Mouse (Mus musculus): ENCODE measurements around the gene Auts2. TPM values are rescaled to one million over a fixed set of nuclear protein-coding genes. Genes with fewer than 3 reads are reported as not detected.

Auts2 gene
- polyA plus RNA-seq, 1 experiment from 2014 or later: 97.2 TPM

DNA sequence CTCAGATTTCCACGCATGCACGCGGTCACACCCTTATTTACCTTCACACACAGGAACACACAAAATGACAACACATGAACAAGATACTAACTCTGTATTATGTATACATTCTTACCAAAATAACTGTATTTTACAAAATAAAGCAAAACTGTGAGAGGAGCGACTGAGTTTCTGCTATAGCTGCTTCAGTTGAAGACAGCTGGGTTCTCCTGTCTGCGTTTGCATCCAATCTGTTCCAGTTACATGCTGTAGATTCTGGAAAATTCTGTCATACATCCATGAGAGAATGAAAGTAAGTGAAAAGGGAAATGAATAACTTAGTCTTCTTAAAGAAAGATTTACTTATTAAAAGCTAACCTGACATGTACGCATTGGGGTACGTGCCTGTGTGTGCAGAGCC, 844.2 kb downstream of the Auts2 start:
- 82% methylated on average over 7 of the region's 7 CpGs for WGBS
- Histone ChIP-seq H3K27ac (ENCODE audit: low read length) (no peak overlapping the region), H3K36me3 (ENCODE audit: control insufficient read depth, insufficient read depth) (no peaks in the 10 kb centered on the region), H3K4me3 (replicated peaks; ENCODE audit: low read length) (no peak overlapping the region), H3K9me3 (ENCODE audit: control insufficient read depth, low read length) (0 out of 2 replicates have a peak, but pooled peaks cover 3% of the 10 kb centered on the region), H3K4me1 (replicated peaks; ENCODE audit: control insufficient read depth, insufficient read depth, low read length) (peaks cover 23% of the 10 kb centered on the region), H3K9ac (replicated peaks; ENCODE audit: low read depth, low read length) (no peak overlapping the region), H3K27me3 (replicated peaks; ENCODE audit: control insufficient read depth, insufficient read depth, low read length) (no peaks in the 10 kb centered on the region), H3K4me2 (ENCODE audit: low read length) (no peak overlapping the region)
- ATAC-seq: no peak

DNA sequence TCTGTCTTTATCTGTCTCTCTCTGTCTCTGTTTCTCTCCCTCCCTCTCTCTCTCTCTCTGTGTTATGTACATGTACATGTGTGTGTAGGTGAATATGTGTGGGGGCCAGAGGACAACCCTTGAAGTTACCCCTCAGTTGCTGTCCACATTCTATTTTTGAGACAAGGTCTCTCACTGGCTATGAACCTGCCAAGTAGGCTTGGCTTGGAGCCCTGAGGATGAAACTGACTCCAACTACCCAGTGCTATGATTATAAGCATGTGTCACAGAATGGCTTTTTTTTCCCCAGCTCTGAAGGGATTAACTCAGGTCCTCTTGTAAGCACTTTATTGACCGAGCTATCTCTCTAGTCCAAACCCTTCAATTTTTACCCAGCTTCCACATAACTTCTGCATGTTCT, 852.4 kb downstream of the Auts2 start:
- ATAC-seq: no peak
- Histone ChIP-seq H3K36me3 (ENCODE audit: control insufficient read depth, insufficient read depth) (no peaks in the 10 kb centered on the region), H3K9me3 (ENCODE audit: control insufficient read depth, low read length) (0 out of 2 replicates have a peak, but pooled peaks cover 3% of the 10 kb centered on the region), H3K27me3 (replicated peaks; ENCODE audit: control insufficient read depth, insufficient read depth, low read length) (no peaks in the 10 kb centered on the region), H3K4me1 (replicated peaks; ENCODE audit: control insufficient read depth, insufficient read depth, low read length) (peaks cover 7% of the 10 kb centered on the region; the same call in 1 of the 2 replicates), H3K4me2 (ENCODE audit: low read length) (no peak overlapping the region), H3K27ac (ENCODE audit: low read length) (no peak overlapping the region), H3K9ac (replicated peaks; ENCODE audit: low read depth, low read length) (no peak overlapping the region), H3K4me3 (replicated peaks; ENCODE audit: low read length) (no peak overlapping the region)
- WGBS: 72% methylated on average over 1 of the region's 1 CpGs

DNA sequence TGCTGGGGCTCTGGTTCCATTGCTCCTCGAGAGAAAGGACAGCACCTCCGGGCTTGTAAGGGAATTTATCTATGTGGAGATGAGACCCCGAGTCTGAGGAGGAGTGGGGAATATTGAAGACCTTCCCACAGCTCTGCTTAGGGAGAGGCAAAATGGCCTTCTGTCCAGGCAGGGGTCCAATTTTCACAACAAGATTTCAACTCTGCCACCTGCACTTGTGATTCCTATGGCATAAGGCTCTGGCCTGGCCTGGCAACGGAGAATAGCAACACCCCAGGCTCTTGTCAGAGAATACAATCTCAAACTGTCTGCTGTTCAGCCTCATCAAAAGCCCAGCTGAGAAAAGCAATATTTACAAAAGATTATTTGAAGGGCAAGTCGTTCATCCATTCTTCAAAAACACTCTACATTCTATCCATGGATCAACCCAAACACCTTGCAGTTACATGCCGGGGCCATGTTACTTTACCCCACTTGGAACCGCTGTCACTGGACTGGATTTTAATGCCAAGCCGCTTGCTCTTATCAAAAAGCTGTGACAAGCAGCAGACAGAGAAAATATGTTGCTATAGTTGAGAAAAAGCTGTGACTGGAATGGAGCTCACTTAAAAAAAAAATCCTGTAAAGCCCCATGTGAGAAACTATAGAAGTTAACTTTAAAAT, 856.1 kb downstream of the Auts2 start:
- WGBS: 58% methylated on average over 8 of the region's 8 CpGs
- Histone ChIP-seq H3K4me1 (replicated peaks; ENCODE audit: control insufficient read depth, insufficient read depth, low read length) (peaks cover 7% of the 10 kb centered on the region; the same call in 1 of the 2 replicates), H3K27ac (ENCODE audit: low read length) (no peak overlapping the region), H3K4me2 (ENCODE audit: low read length) (no peak overlapping the region), H3K4me3 (replicated peaks; ENCODE audit: low read length) (no peak overlapping the region), H3K9me3 (ENCODE audit: control insufficient read depth, low read length) (peaks cover 3% of the 10 kb centered on the region; the same call in 1 of the 2 replicates), H3K36me3 (ENCODE audit: control insufficient read depth, insufficient read depth) (no peaks in the 10 kb centered on the region; the same call in 1 of the 2 replicates), H3K27me3 (replicated peaks; ENCODE audit: control insufficient read depth, insufficient read depth, low read length) (no peaks in the 10 kb centered on the region), H3K9ac (replicated peaks; ENCODE audit: low read depth, low read length) (no peak overlapping the region)
- ATAC-seq: no peak

DNA sequence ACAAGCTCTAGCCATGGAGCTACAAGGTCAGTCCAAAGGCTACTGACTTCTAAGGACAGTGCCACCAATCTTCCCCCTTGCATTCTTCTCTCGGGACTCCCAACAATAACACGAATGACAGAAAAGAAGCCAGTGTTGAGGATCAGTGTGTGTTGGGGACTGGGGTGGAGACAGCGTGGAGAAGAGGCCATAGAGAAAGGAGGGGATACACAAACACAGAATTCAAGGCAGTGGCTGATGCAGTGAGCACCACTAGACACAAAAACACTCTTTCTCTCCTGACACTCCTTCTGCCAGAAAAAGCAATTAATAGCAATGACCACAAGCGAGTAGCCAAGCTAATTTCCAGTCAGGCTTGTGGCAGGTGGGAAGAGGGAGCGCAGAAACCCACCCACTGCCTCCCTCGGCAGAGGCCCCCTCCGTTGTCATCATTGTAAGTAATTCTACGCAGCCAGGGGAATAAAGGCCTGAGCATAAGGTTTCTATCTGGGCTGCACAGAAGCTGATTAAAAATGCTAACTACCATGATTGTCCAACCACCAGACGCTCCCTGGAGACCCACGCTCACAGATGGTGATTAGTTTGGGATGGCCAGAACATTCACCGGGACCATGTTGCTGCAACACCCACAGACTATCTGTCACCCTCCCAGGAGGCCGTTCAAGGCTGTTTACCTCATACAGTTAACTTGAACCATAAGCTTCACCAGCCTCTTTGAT, 862.9 kb downstream of the Auts2 start:
- peak; percentile 90 for ATAC-seq
- Histone ChIP-seq H3K36me3 (ENCODE audit: control insufficient read depth, insufficient read depth) (no peaks in the 10 kb centered on the region; the same call in 1 of the 2 replicates), H3K27me3 (replicated peaks; ENCODE audit: control insufficient read depth, insufficient read depth, low read length) (no peaks in the 10 kb centered on the region), H3K4me2 (ENCODE audit: low read length) (no peak overlapping the region), H3K4me1 (replicated peaks; ENCODE audit: control insufficient read depth, insufficient read depth, low read length) (peaks cover 13% of the 10 kb centered on the region), H3K9me3 (ENCODE audit: control insufficient read depth, low read length) (peaks cover 3% of the 10 kb centered on the region; the same call in 1 of the 2 replicates), H3K9ac (replicated peaks; ENCODE audit: low read depth, low read length) (no peak overlapping the region), H3K4me3 (replicated peaks; ENCODE audit: low read length) (no peak overlapping the region), H3K27ac (ENCODE audit: low read length) (peak overlapping the region; percentile 70)
- 18% methylated on average over 12 of the region's 12 CpGs for WGBS

DNA sequence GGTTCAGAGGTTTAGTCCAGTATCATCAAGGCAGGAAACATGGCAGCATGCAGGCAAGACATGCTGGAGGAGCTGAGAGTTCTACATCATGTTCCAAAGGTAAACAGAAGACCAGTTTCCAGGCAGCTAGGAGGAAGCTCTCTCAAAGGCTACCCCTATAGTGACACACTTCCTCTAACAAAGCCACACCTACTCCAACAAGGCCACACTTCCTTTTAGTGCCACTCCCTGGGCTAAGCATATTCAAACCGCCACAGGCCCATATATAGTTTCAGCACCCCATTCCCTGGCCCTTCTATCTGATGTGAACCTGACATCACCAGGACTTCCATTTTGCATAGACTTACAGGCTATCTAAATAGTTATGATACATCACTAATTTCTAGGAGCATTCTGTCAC, 863.6 kb downstream of the Auts2 start:
- peaks cover 13% of the 10 kb centered on the region for H3K4me1 ChIP-seq (replicated peaks; ENCODE audit: control insufficient read depth, insufficient read depth, low read length)
- ATAC-seq: no peak
- WGBS: 93% methylated on average over 1 of the region's 1 CpGs
- H3K27me3 ChIP-seq (replicated peaks; ENCODE audit: control insufficient read depth, insufficient read depth, low read length): no peaks in the 10 kb centered on the region
- no peak overlapping the region for H3K4me2 ChIP-seq (ENCODE audit: low read length)
- H3K27ac ChIP-seq (ENCODE audit: low read length): no peak overlapping the region; the same call in 1 of the 2 replicates
- no peak overlapping the region for H3K4me3 ChIP-seq (replicated peaks; ENCODE audit: low read length)
- peaks cover 3% of the 10 kb centered on the region; the same call in 1 of the 2 replicates for H3K9me3 ChIP-seq (ENCODE audit: control insufficient read depth, low read length)
- no peaks in the 10 kb centered on the region; the same call in 1 of the 2 replicates for H3K36me3 ChIP-seq (ENCODE audit: control insufficient read depth, insufficient read depth)
- H3K9ac ChIP-seq (replicated peaks; ENCODE audit: low read depth, low read length): no peak overlapping the region

DNA sequence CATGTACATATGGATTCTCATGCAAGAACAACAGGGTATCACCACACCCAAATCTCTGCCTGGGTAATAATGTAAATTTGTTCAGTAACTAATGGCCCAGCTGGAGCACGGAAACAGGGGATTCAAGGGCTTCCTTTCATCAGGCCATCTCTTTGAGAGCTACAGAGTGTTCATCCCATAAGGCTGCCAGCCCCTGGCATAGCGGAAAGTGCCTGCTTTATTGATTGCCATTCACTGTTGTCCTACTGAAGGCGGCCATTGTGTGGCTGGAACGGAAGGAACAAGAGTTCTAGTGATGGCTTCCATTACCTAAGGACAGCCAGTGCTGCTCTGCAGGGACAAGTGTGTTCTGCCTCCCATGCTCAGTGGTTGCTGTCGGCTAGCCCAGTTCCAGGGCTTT, 865.6 kb downstream of the Auts2 start:
- H3K27me3 ChIP-seq (replicated peaks; ENCODE audit: control insufficient read depth, insufficient read depth, low read length): no peaks in the 10 kb centered on the region
- H3K9me3 ChIP-seq (ENCODE audit: control insufficient read depth, low read length): no peaks in the 10 kb centered on the region
- H3K4me3 ChIP-seq (replicated peaks; ENCODE audit: low read length): no peak overlapping the region
- ATAC-seq: no peak
- 43% methylated on average over 5 of the region's 5 CpGs for WGBS
- no peaks in the 10 kb centered on the region for H3K36me3 ChIP-seq (ENCODE audit: control insufficient read depth, insufficient read depth)
- H3K27ac ChIP-seq (ENCODE audit: low read length): no peak overlapping the region
- H3K4me2 ChIP-seq (ENCODE audit: low read length): no peak overlapping the region
- H3K9ac ChIP-seq (replicated peaks; ENCODE audit: low read depth, low read length): no peak overlapping the region
- H3K4me1 ChIP-seq (replicated peaks; ENCODE audit: control insufficient read depth, insufficient read depth, low read length): peaks cover 13% of the 10 kb centered on the region

DNA sequence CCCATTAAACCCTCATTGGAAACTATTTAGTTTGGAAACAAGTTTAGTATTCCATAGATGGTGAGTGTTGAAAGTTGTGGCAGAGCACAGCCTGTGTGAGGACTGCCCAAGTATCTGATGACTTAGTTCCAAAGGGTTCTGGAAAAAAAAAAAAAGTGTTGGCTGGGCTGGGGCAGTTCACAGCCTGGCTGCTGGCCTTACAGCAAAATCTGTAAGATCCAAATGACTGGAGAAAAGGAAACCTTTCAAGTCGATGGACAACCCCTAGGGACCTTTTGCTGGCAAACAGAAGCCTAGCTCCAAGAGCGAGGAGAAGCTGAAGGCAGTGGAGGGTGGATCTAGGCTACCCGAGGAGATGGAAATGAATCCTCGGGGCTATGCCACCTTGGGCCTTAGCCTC, 869.4 kb downstream of the Auts2 start:
- Histone ChIP-seq H3K9me3 (ENCODE audit: control insufficient read depth, low read length) (no peaks in the 10 kb centered on the region), H3K27me3 (replicated peaks; ENCODE audit: control insufficient read depth, insufficient read depth, low read length) (no peaks in the 10 kb centered on the region), H3K4me1 (replicated peaks; ENCODE audit: control insufficient read depth, insufficient read depth, low read length) (no peaks in the 10 kb centered on the region), H3K4me2 (ENCODE audit: low read length) (no peak overlapping the region), H3K9ac (replicated peaks; ENCODE audit: low read depth, low read length) (no peak overlapping the region), H3K36me3 (ENCODE audit: control insufficient read depth, insufficient read depth) (no peaks in the 10 kb centered on the region), H3K4me3 (replicated peaks; ENCODE audit: low read length) (no peak overlapping the region), H3K27ac (ENCODE audit: low read length) (no peak overlapping the region)
- 85% methylated on average over 4 of the region's 4 CpGs for WGBS
- ATAC-seq: no peak

DNA sequence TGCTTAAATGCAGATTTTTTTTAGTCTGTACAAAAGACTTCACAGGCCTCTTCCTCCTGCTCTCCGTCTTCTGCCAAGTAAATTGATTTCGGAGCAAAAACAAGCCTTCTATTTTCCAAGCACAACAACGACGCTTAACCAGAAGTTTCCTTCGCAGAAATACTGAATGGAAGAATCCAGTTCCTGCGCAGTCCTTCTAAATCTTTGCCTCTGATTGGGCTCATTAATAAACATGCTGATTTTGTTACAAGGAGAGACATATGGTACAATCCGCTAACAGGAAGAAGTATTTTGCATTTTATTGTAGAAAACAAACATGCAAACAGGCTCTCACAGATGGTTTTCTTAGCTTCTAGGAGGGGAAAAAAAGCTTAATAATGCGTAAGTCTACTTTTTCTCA, 878.1 kb downstream of the Auts2 start:
- Histone ChIP-seq H3K36me3 (ENCODE audit: control insufficient read depth, insufficient read depth) (no peaks in the 10 kb centered on the region), H3K4me1 (replicated peaks; ENCODE audit: control insufficient read depth, insufficient read depth, low read length) (peaks cover 22% of the 10 kb centered on the region), H3K4me3 (replicated peaks; ENCODE audit: low read length) (no peak overlapping the region), H3K9me3 (ENCODE audit: control insufficient read depth, low read length) (no peaks in the 10 kb centered on the region), H3K9ac (replicated peaks; ENCODE audit: low read depth, low read length) (no peak overlapping the region), H3K4me2 (ENCODE audit: low read length) (no peak overlapping the region), H3K27me3 (replicated peaks; ENCODE audit: control insufficient read depth, insufficient read depth, low read length) (no peaks in the 10 kb centered on the region), H3K27ac (ENCODE audit: low read length) (peak overlapping the region; percentile 53; the same call in 1 of the 2 replicates)
- peak; percentile 77 for ATAC-seq
- WGBS: 18% methylated on average over 8 of the region's 8 CpGs

DNA sequence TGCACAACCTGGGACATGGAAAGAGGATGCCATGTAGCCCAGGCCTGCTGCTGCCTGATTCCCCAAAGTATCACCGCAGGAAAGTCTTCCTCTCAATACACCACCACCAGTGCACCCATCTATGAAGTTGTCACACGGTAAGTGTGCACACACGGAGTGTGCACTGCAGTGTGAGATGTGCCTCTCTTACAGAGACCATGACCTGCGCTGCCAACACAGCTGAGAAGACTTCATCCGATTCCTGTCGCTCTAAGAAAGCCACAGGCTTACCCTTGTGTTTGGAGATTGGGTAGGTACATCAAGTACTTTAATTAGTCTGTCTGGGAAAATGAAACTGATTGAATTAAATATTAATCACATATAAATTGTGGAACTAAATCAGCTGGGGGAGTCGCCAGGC, 878.5 kb downstream of the Auts2 start:
- Histone ChIP-seq H3K27ac (ENCODE audit: low read length) (peak overlapping the region; percentile 53; the same call in 1 of the 2 replicates), H3K9ac (replicated peaks; ENCODE audit: low read depth, low read length) (no peak overlapping the region), H3K4me3 (replicated peaks; ENCODE audit: low read length) (no peak overlapping the region), H3K4me1 (replicated peaks; ENCODE audit: control insufficient read depth, insufficient read depth, low read length) (peaks cover 22% of the 10 kb centered on the region), H3K9me3 (ENCODE audit: control insufficient read depth, low read length) (no peaks in the 10 kb centered on the region), H3K27me3 (replicated peaks; ENCODE audit: control insufficient read depth, insufficient read depth, low read length) (no peaks in the 10 kb centered on the region), H3K36me3 (ENCODE audit: control insufficient read depth, insufficient read depth) (no peaks in the 10 kb centered on the region), H3K4me2 (ENCODE audit: low read length) (no peak overlapping the region)
- 53% methylated on average over 7 of the region's 7 CpGs for WGBS
- peak; percentile 57 for ATAC-seq
